Mouse (Mus musculus) heart, adult 2 months (tissue): Measurements from ENCODE around the gene Sema4c.

Experiments
- CTCF ChIP-seq: fragments of 200-600 bp; IDR thresholded peaks from 2 replicates; pipeline ENCODE4 v1.8.1; 2022; ENCODE audit warnings: antibody characterized with exemption, mild to moderate bottlenecking, moderate library complexity
- POLR2A ChIP-seq: fragments of 200-500 bp; IDR thresholded peaks from 2 replicates; pipeline ENCODE4 v1.6.1; 2011; ENCODE audit warnings: mild to moderate bottlenecking, low read depth, low read length, control low read depth; ENCODE audit not compliant: insufficient read depth

DNA sequence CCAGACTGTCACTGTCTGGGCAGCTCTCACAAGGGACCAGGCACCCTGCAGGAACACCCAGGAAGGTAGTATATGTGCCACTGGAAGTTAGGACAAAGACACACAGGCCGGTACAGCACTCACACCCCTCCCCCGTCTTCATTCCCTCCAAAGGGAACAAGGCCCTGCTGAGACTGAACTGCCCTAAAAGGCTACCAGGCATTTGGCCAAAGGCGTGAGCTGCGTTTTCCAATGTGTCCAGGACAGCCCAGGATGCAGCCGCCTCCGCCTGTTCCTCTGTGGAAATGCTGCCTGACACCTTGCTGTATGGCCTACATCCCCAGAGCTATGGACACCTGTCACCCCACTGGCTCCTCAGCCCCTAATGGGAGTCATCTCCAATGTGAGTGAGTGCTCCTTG lies 31.3 kb upstream of the Sema4c start:
- TF ChIP-seq POLR2A: 0 out of 2 replicates have a peak, but pooled peaks have one; percentile 22
- peak; percentile 38 for TF ChIP-seq CTCF
